Mouse (Mus musculus): ENCODE results near the gene Cacna1b.

- no peak for TF ChIP-seq CTCF (IDR thresholded peaks at IDR 0.05; ENCODE audit: insufficient read depth, low read depth, low read length)
- no peak for TF ChIP-seq POLR2A (IDR thresholded peaks at IDR 0.05; ENCODE audit: insufficient read depth, low read depth, low read length)
These were observed 79.7 kb downstream of the Cacna1b start for GRCm38 (mm10) chr2:24683266-24683665.
